Mouse (Mus musculus) liver, adult 10 weeks (tissue): Measurements from ENCODE around the gene Olfr1434. TPM values are rescaled to one million over a fixed set of nuclear protein-coding genes. Genes with fewer than 3 reads are reported as not detected.

ENCODE experiments used
- polyA plus RNA-seq: library from polyadenylated mRNA; stranded (reverse); fragments of 350-450 nt; fragmentation: Illumina TruSeq; extraction: RNeasy Lipid Tissue Mini Kit (QIAGEN cat#74804); gene quantifications from one replicate; pipeline ENCODE4 v1.2.3, GENCODE M21; 2014; ENCODE audit warnings: low read depth, low replicate concordance

The Olfr1434 gene
- not detected for polyA plus RNA-seq

DNA sequence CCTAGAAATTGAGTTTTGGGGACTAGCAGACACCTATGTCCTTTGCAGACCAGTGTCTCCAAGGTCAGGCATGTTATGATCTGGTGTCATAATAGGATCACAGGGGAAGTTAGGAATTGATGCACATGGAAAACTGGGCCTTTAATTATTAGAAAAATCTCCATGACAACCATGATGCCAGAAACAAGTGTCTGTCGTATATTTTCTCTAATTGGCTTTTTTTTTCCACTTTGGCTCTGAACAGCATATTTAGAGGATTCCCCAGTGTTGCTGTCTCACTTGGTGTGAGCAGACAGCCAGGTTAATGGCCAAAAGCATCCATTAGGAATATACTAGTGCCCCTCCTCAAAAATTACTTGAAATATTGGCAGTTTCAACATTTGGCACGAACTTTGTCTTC, at the start of gene Olfr1434:
Gene Olfr1434, plus strand, starts transcription at position 301 of the 400 bp plus-strand sequence.

DNA sequence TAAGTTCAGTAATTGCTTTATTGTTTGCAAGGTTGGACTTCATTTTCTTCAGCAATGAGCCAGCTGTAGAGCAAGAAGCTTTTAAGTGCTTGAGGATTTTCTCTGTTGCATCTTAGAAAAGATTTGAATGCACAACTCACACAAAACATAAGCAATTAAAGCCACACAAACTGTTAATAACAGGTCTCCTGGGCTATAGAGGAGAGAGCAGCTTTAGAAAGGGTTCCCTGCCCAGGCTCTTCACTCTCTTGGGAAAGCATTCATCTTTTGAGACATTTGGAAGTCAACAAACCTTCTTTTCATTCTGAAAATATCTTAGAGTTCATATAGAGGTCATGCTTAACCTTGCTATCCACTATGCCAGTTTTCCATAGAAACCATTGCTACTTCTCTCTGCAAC, 47.2 kb upstream of the Olfr1434 start, which contains the start of gene Olfr1432:
Gene Olfr1432, minus strand, starts transcription at position 101 of the 400 bp plus-strand sequence.

DNA sequence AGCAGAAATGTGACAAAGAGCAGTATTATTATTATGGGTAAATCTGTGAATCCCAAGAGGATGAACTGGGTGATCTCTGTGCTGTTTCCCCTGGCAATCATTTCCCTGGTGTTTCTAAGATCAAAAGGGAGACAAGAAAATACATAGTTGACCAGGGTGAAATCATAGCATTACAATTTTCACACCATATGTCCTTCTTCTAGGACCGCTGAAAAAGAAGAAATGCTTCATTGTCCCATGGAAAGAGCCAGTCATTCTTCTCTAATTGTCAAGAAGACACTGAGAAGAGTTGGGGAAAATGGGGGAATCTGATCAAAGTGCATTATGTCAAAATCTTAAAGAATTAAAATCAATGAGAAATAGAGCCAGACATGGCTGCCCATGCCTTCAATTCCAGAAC, 38.1 kb upstream of the Olfr1434 start, which contains the start of gene Olfr262:
Gene Olfr262, minus strand, starts transcription at position 101 of the 400 bp plus-strand sequence.

DNA sequence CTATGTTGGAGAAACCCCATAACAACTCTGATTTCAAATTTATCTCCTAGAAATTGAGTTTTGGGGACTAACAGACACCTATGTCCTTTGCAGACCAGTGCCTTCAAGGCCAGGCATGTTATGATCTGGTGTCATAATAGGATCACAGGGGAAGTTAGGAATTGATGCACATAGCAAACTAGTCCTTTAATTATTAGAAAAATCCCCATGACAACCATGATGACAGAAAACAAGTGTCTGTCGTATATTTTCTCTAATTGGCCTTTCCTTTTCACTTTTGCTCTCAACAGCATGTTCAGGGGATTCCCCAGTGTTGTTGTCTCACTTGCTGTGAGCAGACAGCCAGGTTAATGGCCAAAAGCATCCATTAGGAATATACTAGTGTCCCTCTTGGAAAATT, 18.9 kb upstream of the Olfr1434 start, which contains the start of gene Olfr235:
Gene Olfr235, plus strand, starts transcription at position 301 of the 400 bp plus-strand sequence.

DNA sequence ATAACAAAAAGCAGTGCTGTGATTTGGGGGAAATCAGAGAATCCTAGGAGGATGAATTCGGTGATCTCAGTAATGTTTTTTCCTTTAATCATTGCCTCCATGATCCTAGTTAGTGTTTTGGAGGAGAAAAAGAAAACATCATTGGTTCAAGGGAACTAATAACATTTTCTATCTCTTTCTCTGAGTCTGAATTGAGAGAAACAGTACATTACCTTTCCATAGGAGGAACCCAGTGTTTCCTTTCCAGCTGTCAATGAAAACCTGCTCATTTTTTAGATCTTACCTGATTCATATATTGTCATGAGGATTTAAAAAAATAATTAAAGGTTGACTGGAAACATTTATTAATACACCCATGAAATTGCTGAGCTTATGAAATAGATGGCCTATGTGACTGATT, 19.4 kb downstream of the Olfr1434 start, which contains the start of gene Olfr1436:
Gene Olfr1436, minus strand, starts transcription at position 101 of the 400 bp plus-strand sequence.

DNA sequence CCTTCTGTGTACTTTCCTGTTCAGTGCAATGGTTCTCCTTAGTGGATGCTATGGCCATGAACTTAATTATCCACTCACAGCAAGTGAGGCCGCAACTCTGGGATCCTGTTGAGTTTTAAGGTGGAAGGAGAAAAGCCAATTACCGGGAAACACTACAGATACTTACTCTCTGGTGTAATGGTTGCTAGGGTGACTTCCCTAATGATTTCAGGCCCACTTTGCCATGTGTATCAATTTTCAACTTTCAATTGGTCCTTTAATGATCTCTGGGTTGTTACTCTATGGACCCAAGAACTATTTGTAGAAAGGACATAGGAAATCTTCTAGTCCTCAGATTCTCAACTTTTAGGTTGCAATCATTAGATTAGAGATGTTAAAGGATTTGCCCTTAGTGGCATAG, 45.3 kb downstream of the Olfr1434 start, which contains the start of gene Olfr1437:
Gene Olfr1437, minus strand, starts transcription at position 101 of the 400 bp plus-strand sequence.

Other genes starting within 250 kb of the Olfr1434 start
- gene Olfr1423, start 238.5 kb upstream of the Olfr1434 start, polyA plus RNA-seq, result not detected
- not detected for gene Olfr1424, start 217.2 kb upstream of the Olfr1434 start, polyA plus RNA-seq
- gene Olfr1425, start 202.1 kb upstream of the Olfr1434 start, polyA plus RNA-seq, result not detected
- gene Olfr1426, start 187.8 kb upstream of the Olfr1434 start, polyA plus RNA-seq, result not detected
- gene Olfr1427, start 176.5 kb upstream of the Olfr1434 start, polyA plus RNA-seq, result not detected
- gene Olfr1428, start 164.0 kb upstream of the Olfr1434 start, polyA plus RNA-seq, result not detected
- not detected for gene Olfr76, start 156.7 kb upstream of the Olfr1434 start, polyA plus RNA-seq
- gene Olfr1555-ps1, start 109.7 kb upstream of the Olfr1434 start, polyA plus RNA-seq, result not detected
- gene Olfr1431, start 79.2 kb upstream of the Olfr1434 start, polyA plus RNA-seq, result not detected
- gene Olfr1432, start 47.3 kb upstream of the Olfr1434 start, polyA plus RNA-seq, result not detected
- gene Olfr262, start 38.2 kb upstream of the Olfr1434 start, polyA plus RNA-seq, result not detected
- not detected for gene Olfr235, start 18.8 kb upstream of the Olfr1434 start, polyA plus RNA-seq
- gene Olfr1436, start 19.3 kb downstream of the Olfr1434 start, polyA plus RNA-seq, result not detected
- gene Olfr1437, start 45.2 kb downstream of the Olfr1434 start, polyA plus RNA-seq, result not detected
- gene Olfr1438-ps1, start 56.1 kb downstream of the Olfr1434 start, polyA plus RNA-seq, result not detected
- gene Olfr1440, start 107.4 kb downstream of the Olfr1434 start, polyA plus RNA-seq, result not detected
- not detected for gene Olfr1441, start 137.6 kb downstream of the Olfr1434 start, polyA plus RNA-seq
- not detected for gene Pfpl, start 148.1 kb downstream of the Olfr1434 start, polyA plus RNA-seq
- 37.5 TPM for gene Mpeg1, start 180.9 kb downstream of the Olfr1434 start, polyA plus RNA-seq
- gene Dtx4, start 221.6 kb downstream of the Olfr1434 start, polyA plus RNA-seq, result 8.9 TPM